Mouse (Mus musculus): ENCODE results near the gene Dip2b.

Gene Dip2b

DNA sequence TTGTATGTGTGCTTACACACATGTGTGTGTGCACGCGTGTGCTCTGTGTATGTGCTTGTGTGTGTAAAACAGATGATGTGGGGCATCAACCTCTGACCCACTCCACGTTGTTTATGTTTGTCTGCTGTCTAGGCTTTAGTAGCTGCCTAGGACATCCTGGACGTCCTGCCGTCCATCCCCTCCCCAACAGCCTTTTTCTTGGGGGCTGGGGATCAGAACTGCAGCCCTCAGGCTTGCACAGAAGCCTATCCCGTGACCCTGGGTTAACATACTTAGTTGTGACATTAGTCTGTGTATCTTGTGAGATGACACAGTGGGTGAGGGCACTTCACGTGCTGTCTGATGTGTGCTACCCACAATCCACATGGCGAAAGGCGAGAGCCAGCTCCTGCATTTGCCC lies 139.1 kb downstream of the Dip2b start:
- no peak for DNase-seq (ENCODE audit: low read depth, low spot score)

DNA sequence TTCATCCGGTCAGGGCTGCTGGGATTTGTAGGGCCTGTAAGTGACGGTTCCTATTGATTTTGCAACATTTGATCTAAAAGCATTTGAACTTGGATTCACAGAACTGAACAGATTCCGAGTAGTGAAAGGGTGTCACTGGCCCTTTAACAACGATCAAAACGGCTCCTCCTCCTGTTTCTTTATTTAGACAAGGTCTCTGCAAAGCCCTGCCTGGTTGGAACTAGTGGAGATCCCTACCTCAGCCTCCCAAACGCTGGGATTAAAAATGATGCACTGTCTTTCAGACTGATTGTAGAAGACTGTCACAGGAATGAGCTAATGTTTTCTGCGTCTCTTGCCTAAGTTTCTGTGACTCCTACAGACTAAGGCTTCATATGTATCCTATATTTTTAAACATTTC lies 140.0 kb downstream of the Dip2b start:
- no peak for DNase-seq (ENCODE audit: low read depth, low spot score)

- DNase-seq (ENCODE audit: low read depth, low spot score) = peak; percentile 67
Observed at GRCm38 (mm10) chr15:100179685-100180084, 141.2 kb downstream of the Dip2b start.

DNA sequence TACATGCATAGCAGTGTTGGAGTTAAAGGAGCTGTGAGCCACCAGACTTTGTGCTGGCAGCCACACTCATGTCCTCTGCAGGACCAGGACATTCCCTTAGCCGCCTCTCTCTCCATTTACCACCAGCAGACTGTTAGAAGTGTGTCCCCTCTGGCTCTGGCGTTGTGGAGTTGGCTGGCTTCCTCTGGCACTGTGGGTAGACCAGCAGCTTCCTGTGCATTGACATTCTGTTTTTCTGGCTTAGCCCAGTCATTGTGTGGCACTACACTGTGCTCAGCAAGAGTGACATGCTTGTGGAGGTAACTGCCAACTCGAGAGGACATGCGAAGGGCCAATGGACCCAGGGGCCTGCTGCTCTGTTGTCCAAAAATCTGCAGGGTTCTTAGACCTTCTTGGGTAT lies 141.8 kb downstream of the Dip2b start:
- peak; percentile 96 for DNase-seq (ENCODE audit: low read depth, low spot score)

DNA sequence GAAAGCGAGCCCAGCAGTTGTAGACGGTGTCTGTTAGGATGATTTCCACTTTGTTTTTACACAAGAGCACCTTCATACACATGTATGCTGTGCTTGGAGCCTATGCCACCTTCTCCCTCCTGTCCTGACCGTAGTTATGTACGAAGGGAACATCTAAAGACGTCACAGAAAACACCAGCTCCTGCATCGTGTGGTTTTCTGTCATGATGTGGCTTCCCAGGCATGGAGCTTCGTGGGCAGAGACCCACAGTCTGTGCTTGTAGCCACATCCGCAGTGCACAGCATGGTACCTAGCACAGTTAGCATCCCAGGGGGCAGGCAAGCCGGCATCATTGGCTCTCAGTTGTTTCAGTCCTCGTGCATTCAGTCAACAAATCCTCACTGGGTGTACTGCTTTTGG lies 143.4 kb downstream of the Dip2b start:
- no peak for DNase-seq (ENCODE audit: low read depth, low spot score)

GRCm38 (mm10) chr15:100182526-100183280 lies 144.2 kb downstream of the Dip2b start:
- DNase-seq (ENCODE audit: low read depth, low spot score) = no peak

GRCm38 (mm10) chr15:100183510-100183909 lies 145.0 kb downstream of the Dip2b start:
- no peak for DNase-seq (ENCODE audit: low read depth, low spot score)

- no peak for DNase-seq (ENCODE audit: low read depth, low spot score)
Observed at GRCm38 (mm10) chr15:100184821-100185496, 146.5 kb downstream of the Dip2b start.

- DNase-seq (ENCODE audit: low read depth, low spot score) = no peak
Observed at GRCm38 (mm10) chr15:100186234-100186633, 147.8 kb downstream of the Dip2b start.

DNA sequence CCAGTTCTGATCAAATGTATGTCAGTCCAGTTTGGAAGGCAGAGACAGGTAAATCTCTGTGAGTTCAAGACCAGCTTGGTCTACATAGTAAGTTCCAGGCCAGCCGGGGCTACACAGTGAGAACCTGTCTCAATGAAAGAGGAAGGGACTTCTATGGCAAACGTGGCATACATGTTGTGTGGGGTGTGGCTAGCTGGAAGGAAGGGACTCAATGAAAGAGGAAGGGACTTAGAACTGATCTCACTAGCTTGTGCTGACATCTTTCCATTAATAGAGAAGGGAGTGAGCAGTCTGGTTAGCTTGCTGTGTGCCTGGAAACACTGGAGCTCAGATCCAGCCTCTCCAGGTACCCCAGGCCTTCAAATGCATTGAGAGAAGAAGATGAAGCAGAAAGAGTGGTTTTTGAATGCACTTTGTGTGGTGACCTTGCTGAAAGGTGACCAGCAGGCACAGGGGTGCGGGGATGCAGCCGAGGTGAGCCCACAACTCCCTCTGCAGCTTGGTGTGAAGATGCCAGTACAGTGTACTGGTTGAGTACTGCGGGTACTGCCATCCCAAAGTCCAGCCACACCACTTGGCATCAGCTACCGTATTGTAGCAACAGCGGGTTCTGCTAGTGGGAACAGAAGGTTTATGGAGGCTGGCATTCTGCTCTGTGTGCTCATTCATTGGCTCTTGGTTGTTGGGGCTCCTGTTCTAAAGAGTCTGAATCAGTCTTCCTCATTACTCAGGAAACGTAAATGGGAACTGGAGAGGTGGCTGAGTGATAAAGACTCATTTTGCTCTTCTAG lies 148.6 kb downstream of the Dip2b start:
- DNase-seq (ENCODE audit: low read depth, low spot score) = peak; percentile 78

- DNase-seq (ENCODE audit: low read depth, low spot score) = no peak
Observed at GRCm38 (mm10) chr15:100188542-100188941, 150.1 kb downstream of the Dip2b start.

DNA sequence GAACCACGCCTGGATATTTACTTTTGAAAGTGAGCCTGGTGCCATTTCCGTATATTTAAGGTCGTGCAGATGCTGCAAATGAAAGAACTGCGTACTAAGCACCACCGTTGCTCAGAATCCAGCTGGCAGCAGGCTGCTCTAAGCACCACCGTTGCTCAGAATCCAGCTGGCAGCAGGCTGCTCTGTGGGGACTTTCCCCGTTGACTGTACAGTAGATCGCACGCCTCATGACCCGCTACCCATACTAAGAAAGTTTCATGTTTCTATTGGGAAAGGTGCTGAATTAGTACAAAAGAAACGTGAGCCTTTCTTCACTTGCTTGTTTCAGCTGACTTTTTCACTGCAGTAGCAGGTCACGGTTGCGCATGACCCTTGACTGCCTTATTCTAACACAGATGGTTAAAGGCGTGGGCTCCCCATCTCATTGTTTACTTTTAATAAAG lies 150.5 kb downstream of the Dip2b start:
- DNase-seq (ENCODE audit: low read depth, low spot score) = no peak

GRCm38 (mm10) chr15:100190083-100190482 lies 151.6 kb downstream of the Dip2b start:
- DNase-seq (ENCODE audit: low read depth, low spot score) = no peak

GRCm38 (mm10) chr15:100198983-100199745 lies 160.7 kb downstream of the Dip2b start:
- peak; percentile 92 for DNase-seq (ENCODE audit: low read depth, low spot score)

DNA sequence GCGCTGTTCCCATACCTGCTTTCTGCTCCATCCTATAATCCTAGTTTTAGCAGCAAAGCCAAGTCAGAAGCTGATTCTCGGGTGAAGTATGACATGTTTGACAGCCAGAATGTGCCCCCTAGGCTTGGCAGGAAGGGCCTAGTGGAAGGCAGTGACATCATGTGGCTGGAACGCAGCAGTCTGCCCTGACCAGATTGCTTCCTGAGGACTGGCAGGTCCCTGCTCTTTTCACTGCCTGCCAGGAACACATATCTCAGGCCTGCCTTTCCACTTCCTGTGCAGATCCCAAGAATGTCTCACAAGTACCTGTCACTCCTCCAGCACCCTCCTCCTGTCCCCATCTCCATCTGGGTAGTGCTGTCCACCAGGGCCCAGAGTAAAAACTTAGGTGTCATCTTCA lies 161.3 kb downstream of the Dip2b start:
- DNase-seq (ENCODE audit: low read depth, low spot score) = peak; percentile 97

DNA sequence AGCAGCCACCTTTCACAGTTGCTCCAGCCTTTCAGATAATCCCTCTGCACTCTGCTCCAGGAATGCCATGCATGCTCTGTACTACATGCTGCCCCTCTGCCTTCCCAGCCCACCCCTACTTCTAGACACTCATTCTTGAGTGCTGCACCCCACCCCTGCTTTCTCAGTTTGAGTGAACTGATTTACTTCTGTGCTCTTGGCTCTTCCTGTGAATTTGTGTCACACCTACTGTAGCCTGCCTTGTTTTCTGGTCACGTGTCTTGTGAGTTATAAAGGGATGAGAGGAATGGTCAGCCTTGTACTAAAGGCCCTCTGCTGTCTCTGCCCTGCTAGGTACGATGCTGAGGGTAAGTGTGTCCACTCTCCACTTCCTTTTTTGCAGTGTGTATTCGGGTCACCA lies 163.3 kb downstream of the Dip2b start:
- DNase-seq (ENCODE audit: low read depth, low spot score) = peak; percentile 64

DNA sequence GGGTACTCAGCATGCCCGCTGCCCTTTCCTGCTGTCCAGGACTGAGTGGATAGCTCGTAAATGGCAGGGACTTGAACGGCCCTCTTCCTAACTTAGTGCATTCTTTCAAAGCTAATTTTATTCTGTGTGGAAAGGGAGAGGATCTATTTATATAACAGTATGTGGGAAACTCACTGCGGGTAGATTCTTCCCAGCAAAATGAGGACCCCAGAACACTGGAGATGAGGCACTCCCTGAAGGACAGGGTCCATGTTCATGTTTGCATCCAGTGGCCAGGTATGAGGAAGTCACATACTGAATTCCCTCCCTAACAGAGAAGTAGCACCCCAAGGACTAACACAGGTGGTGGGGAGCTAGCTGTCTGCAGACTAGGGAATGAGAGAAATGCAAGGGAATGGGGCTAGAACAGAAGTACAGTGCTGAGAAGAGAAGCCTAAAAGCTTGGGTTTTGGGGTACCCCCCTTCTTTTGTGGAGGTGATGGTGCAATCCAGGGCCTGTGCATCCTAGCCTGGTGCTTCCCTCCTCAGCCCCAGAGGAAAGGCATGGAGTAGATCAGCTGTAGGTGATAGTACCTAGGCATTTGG lies 164.1 kb downstream of the Dip2b start:
- DNase-seq (ENCODE audit: low read depth, low spot score) = peak; percentile 58

- DNase-seq (ENCODE audit: low read depth, low spot score) = no peak
Observed at GRCm38 (mm10) chr15:100204574-100204973, 166.1 kb downstream of the Dip2b start.

GRCm38 (mm10) chr15:100210013-100210412 lies 171.5 kb downstream of the Dip2b start:
- peak; percentile 44 for DNase-seq (ENCODE audit: low read depth, low spot score)

- peak; percentile 77 for DNase-seq (ENCODE audit: low read depth, low spot score)
Observed at GRCm38 (mm10) chr15:100213339-100213738, 174.9 kb downstream of the Dip2b start.

- no peak for DNase-seq (ENCODE audit: low read depth, low spot score)
Observed at GRCm38 (mm10) chr15:100215092-100215491, 176.6 kb downstream of the Dip2b start.

Measured in brain, adult 2 months (tissue).